Mouse (Mus musculus) adrenal gland, postnatal 25 days (tissue): ENCODE results near the gene Gm11020. TPM values are rescaled to one million over a fixed set of nuclear protein-coding genes. Genes with fewer than 3 reads are reported as not detected.
A peak's percentile ranks its signal among the peaks of the same experiment; 100 is the strongest.
"Not testable (repeated sequence)": the region's sequence is repeated elsewhere in the genome, so short reads cannot be mapped to it uniquely, and the experiment has no call there.

Experiments used
- DNase-seq: peaks from one replicate; pipeline ENCODE4 v3.0.0; 2021; ENCODE audit warnings: mixed read lengths
- long read RNA-seq: library from polyadenylated mRNA; stranded (forward); transcript quantifications from one replicate; pipeline ENCODE4 v2.0.0, GENCODE M21; 2021
- total RNA-seq: library from RNA; stranded (reverse); gene quantifications from 2 replicates; pipeline ENCODE4 v1.2.3, GENCODE M21; 2021

Gm11020 gene
- total RNA-seq = not detected in 2 replicates
- long read RNA-seq = 0 reads

DNA sequence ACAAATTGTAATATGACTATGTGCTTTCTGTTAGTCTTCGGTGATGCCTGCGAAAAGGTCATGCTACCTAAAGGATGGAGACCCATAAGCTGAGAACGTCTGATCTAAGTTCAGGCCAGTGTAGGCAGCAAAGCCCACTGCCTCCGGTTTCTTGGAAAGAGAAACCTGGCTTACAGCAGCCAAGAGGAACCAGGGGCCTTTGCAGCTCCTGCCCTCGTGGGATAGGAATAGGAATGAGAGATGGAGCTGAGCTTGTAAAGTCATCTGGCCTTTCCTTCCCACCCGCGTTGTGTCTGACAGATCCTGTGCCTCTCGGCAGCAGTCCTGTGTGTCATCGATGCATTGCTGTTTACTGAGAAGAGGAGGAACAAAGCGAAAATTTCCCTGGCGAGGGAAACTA lies at the start of gene Gm11020:
TSS of gene Gm11020 (plus strand) at position 301 of the 400 bp plus-strand sequence.
- DNase-seq = not testable (repeated sequence)

DNA sequence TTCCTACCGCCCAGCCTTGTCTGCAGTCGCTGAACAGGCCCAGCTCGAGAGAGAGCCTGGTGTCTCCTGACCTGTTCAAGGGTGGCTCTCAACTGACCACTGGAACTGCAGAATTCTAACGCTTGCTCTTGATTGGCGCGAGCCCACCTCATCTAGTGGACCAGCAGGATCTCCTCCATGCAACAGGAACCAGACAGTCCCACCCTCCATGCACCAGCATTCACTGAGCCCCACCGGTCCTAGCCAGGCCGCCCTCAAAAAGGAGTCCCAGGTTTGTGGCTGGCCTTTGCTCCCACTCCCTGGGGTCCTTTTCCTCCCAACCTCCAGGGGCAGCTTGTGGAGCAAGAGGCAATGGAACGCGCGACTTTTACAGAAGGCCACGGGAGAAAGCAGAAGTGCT lies 28.3 kb upstream of the Gm11020 start, which contains the start of gene Cmtm2a:
TSS of gene Cmtm2a (minus strand) at position 101 of the 400 bp plus-strand sequence.
- not testable (repeated sequence) for DNase-seq

DNA sequence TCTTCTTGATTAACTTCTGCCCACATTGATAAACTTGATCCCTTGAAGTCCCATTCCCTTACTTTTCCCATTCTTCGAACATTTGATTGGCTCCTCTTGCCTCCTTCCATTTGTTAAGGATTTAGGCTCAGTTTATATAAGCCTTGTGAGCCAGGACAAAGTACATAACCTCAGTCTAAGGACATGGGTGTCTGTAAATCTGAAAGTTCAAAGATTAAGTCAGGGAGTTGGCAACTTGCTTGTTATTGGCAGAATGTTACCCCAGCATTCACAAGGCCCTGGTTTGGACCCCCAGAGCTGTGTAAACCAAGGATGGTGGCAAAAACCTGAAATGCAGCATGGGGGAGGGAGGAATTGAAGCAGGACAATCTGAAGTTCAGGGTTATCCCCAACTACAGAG lies 27.0 kb upstream of the Gm11020 start:
- no peak for DNase-seq

DNA sequence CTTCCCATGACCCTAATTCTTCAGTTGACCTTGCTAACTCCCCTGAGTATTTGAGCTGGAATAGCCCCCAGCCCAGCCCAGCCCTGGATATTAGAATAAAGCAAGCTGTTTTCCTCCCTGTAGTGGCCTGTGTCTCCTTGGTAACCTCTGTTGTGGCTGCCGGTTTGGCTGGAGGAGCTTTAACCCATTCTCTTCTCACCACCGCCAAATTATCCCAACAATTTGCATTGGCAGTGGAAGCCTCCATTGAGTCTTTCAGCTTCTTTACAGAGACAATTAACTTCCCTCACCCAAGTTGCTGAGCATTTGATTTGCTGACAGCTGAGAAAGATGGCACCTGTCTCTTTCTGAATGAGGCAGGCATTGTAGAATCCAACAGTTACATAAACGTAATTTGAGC lies 19.8 kb upstream of the Gm11020 start:
- DNase-seq = not testable (repeated sequence)

DNA sequence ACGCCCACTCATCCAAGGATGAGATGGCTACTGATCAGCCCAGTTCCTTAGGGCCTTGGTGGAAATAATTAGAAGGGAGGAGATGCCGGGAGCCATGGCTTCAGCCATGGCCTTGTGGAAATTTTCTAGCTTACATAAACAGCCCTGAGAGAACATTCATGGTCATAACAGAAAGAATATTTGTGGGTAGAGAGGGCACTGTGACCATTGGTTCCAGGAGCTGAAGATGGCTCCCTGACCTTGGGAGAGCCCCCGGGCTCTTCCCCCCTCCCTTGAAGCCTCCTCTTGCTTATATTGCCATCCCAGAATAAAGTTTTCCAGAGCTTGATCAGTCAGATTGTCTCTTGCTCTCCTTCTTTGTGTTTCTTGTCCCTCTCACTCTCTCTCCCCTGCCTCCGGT lies 18.8 kb upstream of the Gm11020 start:
- DNase-seq = not testable (repeated sequence)

DNA sequence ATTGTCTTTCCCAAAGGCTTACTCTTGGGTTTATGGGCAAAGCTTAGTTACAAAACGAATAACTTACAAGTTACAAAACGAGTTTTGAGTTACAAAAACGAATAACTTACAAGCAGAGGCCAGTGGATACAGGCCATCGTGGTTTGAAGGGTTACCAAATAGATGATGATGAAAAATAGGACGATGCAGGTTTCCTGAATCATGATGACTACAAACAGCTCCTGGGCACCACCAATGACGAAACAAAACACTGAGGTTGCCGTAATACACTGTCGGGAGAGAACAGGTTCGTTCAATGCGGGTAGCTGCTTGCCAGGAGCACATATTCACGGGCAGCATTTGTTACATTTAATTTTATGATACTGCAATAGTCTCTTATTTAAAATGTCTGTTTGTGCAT lies 16.4 kb upstream of the Gm11020 start:
- no peak for DNase-seq

DNA sequence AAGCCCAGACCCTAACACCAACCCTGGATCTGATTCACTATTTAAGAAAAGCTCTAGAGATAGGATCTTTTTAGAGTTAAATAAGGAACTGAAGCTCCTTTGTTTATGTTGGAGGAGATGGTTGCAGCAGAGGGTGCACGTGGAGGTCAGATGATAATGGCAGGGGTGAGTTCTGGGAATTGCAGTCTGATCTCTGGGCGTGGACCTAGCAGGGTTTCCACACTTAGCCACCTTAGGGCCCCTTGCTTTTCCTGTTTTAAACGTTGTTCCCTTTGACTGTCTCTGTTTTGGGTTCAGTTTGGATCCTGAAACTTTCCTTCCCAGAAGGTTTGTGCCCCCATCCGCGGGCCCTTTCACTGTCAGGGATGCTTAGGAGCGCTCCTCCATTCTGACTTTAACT lies 13.0 kb upstream of the Gm11020 start:
- DNase-seq = not testable (repeated sequence)

DNA sequence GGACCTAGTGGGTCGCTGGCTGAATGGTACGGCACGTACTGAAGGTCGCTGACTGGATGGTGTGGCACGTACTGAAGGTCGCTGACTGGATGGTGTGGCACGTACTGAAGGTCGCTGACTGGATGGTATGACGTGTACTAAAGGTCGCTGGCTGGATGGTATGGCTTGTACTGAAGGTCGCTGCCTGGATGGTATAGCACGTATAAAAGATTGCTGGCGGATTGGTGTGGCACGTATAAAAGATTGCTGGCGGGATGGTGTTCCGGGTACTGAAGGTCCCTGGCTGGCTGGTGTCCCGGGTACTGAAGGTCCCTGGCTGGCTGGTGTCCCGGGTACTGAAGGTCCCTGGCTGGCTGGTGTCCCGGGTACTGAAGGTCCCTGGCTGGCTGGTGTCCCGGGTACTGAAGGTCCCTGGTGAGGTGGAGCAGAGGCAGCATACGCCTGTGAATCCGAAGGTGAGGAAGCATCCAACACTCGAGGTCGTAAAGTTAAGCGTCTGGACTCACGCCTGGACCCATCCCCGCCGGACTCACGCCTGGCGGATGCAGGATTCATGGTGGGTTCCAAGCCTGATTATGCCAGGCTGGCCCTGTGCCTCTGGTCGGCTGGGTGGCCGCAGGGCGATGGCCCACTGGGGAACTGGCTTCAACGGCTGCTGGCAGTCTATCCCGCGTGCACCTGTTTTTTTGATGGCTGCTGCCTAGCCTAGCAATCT lies 11.8 kb upstream of the Gm11020 start, which contains the start of the genes Gm45711 and Cmtm1:
TSS of gene Gm45711 (minus strand) at position 641 of the 715 bp plus-strand sequence.
TSS of gene Cmtm1 (minus strand) at position 705 of the 715 bp plus-strand sequence.
- DNase-seq = peak; percentile 56

DNA sequence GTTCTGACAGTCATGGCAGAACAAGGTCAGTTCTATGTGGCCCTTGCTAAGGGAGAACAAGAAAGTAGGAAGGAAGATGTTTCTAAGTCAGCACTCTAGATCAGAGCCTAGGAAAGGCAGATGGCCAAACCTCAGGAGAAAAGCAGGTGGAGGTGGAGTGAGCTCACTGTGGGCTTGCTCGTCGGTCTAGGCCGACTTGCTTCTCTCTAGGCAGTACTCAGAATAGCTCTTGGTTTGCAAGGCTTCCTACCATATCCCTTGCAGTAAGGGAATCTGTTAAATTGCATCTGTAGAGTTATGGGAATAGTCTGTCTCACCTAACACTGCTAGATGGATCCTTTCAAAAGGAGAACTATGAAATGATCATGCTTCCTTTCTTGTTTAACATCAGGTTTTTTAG lies 9.3 kb upstream of the Gm11020 start:
- not testable (repeated sequence) for DNase-seq

DNA sequence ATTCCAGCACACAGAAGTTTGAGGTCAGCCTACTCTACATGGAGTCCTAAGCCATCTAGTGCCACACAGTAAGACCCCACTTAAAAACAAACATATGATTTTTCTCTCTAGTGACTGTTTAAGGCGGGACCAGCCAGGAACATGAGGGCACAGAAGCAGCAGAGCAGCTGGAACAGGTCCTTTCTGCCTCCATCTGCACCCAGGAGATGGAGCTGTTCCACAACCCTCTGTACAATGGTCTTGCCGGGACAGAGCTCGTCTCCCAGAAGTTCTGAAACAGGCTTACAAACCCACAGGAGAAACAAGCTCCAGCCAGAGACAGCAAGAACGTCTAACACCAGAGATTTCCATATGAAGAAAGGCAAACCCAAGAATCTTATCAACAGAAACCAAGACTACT lies 8.1 kb upstream of the Gm11020 start:
- no peak for DNase-seq

DNA sequence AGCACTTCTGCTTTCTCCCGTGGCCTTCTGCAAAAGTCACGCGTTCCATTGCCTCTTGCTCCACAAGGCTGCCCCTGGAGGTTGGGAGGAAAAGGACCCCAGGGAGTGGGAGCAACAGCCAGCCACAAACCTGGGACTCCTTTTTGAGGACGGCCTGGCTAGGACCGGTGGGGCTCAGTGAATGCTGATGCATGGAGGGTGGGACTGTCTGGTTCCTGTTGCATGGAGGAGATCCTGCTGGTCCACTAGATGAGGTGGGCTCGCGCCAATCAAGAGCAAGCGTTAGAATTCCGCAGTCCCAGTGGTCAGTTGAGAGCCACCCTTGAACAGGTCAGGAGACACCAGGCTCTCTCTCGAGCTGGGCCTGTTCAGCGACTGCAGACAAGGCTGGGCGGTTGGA lies 563 bp downstream of the Gm11020 start, which contains the start of gene Cmtm2b:
TSS of gene Cmtm2b (plus strand) at position 301 of the 400 bp plus-strand sequence.
- not testable (repeated sequence) for DNase-seq

DNA sequence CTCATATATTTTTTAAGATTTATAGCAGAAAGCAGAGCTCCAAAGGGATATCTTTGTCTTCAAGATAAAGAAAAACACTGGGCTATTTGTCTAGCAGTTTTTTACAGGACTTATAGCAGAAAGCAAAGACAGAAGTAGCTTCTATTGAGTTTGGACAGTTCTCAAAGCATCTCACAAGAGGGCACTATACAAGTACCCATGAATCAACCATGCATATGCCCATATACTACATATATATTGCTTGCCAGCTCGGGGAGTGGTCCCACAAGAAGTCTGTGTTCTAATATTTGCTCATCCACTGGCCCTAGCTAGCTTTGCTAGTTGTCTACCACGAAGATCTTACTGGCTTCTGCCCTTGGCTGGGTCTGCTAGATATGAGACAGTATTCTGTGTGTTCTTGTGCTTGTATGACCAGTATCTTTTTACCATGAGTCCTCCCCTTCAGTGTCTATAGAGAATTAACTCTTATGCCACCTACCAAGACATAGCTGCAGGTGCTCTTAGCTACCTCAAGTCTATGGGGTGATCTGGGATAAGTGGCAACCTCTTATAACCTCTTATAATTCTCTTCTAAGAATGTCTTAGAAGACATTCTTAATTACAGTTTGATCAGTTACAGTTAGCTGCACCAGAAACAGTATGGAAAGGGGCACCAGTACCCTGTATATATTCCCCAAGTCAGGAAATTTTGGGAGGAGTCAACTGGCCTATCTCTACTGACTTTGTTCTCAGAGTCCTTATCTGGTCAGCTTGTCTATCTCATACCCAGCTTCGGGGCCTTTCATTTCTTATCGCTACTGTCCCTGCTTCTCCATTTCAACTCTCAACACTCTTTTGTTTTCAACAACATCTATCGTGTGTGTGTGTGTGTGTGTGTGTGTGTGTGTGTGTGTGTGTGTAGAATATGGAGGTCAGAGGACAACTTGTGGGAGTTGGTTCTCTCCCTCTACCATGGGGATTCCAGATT lies 11.6 kb downstream of the Gm11020 start:
- DNase-seq = no peak

DNA sequence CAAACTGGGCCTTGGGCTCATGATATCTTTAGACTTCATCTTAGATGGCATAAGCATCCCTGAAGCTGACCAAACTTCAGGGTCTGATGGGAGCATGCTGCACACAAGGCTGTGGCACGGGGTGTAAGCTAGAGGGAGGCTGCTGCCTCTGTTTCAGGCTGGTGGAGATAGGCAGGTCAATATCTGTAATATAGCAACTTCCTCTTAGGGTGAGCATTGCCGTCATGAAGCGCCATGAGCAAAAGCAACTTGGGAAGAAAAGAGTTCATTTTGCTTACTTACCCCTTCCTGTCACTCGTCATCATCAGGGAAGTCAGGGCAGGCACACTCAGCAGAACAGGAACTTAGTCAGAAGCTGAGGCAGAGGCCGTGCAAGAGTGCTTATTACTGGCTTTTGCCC lies 12.4 kb downstream of the Gm11020 start:
- no peak for DNase-seq

DNA sequence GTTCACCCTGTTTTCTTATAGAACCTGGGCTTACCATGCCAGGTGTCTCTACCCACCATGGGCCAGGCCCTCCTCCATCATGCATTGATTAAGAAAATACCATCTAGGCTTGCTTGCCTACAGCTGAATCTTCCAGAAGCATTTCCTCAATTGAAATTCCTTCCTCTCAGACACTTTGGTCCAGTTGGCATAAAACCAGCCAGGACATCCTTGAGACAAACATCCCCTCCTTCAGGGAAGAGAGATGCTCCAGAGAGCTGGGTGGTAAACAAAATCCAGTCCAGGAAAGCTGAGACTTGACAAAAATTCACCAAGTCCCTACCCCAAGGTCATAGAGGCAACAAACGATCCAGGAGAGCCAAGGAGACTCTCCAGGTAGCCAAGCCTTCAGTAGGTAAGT lies 12.8 kb downstream of the Gm11020 start:
- no peak for DNase-seq

DNA sequence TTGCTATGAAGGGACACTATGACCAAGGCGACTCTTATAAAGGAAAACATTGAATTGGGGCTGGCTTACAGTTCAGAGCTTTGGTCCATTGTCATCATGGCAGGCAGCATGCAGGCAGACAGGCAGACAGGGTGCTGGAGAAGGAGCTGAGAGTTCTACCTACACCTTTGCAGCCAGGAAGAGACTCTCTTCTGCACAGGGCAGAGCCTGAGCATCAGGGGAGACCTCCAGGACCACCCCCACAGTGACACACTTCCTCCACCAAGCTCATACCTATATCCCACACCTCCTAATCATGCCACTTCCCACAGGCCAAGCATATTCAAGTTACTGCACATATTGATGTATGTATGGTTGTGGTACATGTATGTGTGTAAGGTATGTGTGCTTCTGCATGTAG lies 15.4 kb downstream of the Gm11020 start:
- DNase-seq = no peak

DNA sequence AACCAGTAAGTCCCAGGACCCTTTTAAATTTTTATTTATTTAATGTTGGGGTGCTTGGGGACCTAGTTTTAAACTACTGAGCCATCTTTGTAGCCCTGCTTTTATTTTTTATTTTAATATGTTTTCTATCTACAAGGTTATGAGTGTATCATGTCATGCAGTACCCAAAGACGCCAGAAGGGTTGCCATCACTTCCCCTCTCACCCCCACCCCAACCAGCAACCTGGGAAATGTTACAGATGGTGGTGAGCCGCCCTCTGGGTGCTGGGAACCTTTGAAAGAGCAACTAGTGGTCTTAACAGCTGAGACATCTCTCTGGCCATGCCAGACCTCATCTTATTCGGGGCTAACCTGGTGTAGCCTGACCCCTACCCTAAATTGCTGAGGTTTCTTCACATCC lies 16.5 kb downstream of the Gm11020 start:
- no peak for DNase-seq

DNA sequence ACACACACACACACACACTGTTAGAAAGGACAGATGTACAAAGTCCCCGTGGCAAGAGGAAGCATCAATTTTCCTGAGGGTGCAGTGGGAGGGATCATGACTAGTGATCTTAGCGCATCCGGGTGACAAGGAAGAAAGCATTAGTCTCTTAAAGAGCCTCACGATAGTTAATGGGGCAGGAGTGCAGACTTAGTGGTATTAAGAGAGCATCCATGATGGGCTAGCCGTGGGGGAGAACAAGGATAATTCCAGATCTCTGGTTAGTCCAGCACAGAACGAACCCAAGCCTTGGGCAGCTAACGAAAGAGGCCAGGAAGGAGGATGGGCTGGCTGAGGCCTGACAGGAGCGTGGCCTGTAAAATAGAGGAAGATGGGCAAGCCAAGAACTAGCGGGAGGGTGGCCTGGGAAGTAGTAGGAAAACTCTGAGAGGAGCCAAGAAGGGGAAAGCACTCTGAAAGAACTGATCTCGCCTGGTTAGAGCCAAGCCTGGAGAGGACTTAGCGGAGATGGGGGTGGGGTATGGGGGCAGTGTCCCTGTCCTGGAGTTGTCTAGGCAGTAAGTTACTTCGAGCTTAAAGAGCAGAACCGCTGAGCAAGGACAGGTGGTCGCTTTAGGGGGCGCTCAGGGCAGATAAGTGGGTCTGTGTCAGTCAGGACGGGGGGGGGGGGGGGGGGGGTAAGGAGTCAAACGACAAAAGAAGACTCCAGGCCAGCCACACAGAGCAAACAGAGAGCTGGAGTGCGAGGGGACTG lies 18.0 kb downstream of the Gm11020 start, which contains the start of gene Cmtm3:
TSS of gene Cmtm3 (plus strand) at position 182 of the 754 bp plus-strand sequence.
- no peak for DNase-seq

DNA sequence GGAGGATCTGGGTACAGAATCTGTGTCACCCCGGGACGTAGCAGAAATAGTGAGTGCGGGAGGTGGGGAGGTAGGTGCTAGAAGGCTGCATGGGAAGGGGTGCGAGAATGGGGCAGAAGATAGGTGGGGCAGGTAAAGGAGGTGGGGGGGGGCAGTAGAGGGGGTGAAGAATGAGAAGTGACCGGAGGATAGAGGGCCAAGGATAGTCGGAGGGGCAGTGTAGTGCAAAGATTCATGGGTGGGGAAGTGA lies 18.5 kb downstream of the Gm11020 start:
- no peak for DNase-seq

DNA sequence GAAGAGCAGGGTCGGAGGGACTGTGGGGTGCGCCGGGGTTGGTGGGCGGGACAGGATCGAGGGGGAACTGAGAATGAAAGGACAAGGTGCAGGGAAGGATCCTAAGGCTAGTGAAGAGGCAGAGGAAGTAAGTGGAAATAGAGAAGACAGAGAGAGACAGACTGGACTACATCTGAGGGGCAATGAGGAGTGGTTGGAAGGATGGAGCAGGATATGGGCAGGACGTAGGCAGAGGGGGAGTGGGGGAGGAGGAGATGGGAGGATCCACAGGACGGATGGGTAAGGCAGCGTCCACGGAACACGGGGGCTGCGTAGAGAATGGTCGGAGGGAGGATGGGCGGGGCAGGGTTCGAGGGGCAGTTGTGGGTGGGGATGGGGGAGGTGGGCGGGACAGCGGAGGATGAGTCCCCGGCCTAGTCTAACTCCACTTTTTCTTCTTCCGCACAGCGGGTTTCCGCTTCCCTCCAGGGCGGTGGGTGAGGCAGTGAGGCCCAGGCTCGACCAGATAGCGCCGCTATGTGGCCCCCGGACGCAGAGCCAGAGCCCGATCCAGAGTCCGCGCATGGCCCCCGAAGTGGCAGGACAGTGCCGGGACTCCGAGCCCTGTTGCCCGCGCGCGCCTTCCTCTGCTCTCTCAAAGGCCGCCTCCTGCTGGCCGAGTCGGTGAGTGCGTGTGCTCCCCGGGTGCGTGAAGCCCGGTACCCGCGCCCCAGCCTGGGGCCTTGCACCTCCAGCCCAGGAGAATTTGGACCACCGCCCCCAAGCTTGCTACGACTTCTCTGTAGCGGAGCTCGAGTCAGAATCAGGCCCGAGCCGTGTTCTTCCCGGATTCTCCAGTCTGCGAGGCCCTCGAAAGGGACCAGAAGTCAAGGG lies 19.1 kb downstream of the Gm11020 start:
- DNase-seq = peak; percentile 83

DNA sequence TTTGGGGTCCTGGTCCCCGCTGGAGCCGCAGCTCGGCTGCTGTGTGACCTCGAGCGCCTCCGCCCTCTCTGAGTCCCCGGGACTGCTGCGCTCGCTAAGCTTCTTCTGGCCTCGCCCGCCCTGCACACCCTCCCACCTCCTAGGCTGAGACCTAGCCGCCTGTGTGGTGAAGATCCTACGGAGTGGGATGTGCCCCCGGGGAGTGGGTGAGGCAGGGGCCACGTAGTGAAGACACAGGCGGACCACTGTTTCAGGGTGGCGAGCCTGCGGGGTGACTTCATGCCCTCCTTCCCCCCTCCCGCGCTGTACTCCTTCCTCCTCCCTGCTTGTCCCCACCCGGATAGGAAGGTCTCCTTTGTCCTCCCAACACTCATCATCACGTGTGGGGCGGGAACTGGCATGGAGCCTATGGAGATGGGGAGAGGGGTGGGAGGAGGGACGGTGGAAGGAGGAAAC lies 19.8 kb downstream of the Gm11020 start:
- peak; percentile 81 for DNase-seq

DNA sequence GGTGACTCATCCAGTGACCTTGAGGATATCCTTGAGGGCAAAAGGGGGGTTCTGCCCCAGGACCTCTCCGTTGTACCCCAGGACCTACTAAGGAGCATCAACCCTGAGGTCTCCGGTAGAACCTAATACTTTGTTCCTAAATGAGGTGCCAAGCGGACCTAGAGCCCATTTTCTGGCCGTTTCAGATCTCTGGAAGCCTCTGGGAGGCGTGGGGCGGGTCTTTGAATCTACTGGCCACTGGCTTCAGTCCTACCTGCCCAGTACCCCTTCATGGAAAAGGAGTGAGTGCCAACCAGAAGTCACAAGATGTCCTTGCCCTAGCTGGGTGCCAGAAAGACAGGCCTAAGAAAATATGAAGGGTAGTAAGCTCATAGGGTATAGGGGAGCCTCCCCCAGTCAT lies 20.3 kb downstream of the Gm11020 start:
- no peak for DNase-seq
